Mouse (Mus musculus) cerebellum, adult 18-20 months (tissue): Measurements from ENCODE around the gene Med24.
"Not testable (repeated sequence)": the region's sequence is repeated elsewhere in the genome, so short reads cannot be mapped to it uniquely, and the experiment has no call there.

ENCODE experiments used
- DNase-seq, 2 experiments: peaks; one replicate each; pipeline ENCODE4 v3.0.0; 2021

The Med24 gene

DNA sequence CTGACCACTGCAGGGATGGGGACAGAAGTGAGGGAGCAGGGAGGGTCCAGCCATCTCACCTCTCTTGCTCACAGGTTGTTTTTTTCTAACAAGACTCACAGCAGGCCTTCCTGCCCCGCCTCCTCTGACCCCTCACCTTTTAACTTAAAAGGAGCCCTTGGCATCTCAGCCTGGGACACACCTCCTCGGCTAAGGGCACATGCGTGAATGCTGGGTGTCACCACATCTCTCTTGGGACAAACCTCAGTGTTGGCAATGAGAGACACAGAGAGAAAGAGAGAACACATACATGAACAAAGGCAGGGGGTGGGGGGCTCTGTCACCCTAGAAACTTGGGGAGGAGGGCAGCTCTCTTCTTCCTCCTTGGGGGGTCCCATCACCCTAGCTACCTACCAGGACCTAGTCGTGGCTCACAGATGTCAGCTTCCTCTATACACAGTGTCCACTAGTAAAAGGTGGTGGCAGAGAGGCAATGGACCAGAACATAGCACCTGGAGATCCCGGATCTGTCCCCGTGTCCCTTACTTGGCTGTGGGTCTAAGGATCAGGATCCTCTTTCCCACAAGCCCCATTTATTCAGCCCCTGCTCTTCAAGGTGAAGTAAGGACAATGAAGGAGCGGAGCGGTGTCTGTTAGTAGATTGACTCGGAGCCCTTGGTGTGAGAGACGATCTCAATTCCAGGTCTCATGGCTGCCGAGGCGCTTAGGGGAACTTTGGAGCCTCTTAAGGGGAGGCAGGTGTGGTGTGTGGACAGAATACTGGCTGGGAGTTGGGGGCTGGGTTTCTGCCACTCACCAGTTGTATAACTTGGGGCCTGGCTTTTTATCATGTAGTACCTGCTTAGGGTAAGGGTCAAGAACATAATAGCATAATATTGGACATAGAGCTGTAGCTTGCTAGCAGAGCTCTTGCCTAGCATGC, 17.0 kb upstream of the Med24 start:
- peak in 1 of 2 experiments; percentile 37 for DNase-seq

DNA sequence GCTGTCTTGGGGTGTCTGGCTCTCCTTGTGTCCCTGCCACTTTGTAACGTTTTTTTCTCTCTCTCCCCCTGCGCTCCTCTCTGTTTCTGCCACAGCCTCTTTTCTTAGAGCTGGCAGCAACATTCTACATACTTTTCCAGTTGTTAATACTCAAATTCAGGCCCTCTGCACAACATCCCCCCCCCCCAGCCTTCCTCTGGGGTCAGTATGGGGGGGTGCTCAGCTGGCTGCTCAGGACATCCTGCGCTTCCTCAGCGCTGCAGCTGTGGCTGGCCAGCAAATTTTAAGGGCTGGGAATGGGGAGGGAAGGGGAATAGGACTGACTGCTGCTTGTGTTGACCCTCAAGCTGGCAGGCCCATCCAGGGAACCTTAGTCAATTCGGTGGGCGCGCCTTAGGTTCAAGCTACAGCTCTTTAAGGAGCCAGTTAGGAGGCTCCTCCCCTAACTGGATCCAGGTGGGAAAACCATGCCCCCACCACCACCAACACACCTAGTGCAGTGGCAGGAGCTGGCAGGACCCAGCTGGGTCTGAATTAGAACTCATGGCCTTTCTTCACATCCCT, 15.3 kb upstream of the Med24 start:
- DNase-seq, result no peak

DNA sequence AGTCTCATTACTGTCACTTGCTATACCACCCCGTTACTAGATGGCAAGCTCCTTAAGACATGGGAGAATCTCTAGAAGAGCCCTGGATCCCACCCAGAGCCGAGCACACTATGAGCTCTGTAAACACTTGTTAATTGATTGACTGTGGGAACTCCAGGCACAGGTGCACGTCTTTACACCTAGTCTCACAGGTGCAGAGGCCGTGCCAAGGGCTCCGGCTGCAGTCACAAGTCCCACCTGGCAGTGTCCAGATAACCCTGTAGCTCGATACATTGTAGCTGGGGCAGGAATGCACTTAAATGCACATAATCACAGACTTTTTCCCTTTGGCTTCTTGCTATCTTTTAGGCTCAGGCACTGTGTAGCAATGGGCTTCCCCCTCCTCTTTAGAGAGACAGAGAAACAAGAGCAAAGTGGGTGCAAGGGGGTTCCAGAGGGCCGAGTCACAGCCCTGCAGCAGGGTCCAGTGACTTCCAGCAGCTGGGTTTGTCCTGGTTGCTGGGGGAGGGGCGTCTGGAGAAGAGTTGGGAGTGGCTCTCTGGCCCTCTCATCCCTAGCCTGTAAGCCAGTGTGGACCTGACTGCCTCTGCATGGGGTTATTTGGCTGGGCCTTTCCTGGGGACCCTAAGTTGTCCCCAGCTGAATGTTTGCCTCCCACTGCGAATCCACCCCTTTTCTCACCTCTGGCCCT, 14.6 kb upstream of the Med24 start:
- DNase-seq, result peak; percentile 42 to 50

DNA sequence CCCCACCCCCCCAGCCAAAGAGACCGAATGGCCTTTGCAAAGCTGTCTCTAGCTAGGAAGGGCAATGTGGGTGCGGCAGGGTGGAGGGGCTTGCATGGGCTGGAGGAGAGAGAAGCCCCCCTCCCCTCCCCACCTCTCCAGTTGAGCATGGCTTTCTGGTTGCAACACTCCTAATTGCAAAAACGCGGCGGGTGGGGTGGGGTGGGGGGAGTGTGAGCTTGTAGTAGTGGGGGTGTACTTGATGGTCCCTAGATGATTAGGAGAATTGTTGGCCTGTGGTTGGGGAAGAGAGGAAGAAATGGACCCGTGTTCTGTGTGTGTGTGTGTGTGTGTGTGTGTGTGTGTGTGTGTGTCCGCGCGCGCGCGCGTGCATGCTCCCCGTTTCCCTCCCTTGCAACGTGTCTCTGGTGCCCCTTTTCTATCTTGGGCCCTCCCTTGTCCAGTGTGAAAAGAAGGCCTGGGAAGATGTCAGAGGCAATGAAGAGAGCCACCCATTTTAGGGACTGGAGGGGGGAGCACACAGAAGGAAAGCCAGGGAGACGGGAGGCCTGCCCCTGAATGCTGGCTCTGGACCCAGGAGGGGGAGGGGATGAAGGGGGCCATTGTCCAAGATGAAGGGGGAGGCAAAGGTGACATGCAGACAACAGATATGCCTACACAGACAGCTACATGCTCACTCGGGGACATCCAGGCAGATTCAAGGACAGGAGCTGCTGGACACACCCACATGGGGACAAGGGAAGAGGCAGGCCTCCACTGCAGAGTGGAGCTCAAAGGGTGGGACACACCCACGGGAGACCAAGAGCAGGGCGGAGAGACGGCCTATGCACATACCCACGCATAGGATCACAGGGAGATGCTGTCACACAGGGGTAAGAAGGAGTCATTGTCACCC, 13.4 kb upstream of the Med24 start:
- peak; percentile 49 to 65 for DNase-seq

DNA sequence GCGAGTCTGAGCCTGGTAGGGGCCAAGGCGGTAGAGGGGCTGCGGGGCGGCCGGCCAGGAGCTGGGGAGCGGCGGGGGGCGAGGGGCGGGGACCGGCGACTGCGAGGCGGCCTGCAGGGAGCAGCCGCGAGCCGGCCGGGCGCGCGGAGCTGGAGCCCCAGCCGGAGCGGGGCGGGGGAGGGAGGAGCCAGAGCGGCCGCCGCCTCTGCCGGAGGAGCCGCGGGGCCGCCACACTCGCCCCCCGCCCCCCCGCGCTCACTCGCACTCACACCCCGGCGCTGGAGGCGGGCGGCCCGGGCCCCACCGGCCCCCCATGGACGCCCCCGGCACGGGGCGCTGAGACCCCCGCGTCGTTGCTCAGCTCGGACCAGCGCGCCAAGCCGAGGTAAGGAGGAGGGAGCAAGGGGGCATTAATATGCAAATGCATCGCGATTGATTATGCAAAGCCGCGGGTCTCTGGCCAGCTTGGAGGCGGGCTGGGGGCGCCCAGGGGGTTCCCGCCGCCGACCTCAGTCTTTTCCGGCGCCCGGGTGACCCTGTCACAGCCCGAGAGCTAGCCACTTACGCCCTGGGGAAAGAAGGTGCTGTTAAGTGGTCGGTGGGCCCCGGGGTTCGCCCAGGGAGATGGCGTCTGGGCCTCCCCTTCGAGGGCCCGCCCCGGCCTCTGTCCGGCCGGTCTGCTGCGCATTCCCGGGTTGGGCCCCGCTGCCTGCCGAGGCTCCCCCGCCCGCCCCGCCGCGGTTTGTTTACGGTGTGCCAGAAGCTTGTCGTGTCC, 12.6 kb upstream of the Med24 start:
- DNase-seq, result peak; percentile 86 to 89

DNA sequence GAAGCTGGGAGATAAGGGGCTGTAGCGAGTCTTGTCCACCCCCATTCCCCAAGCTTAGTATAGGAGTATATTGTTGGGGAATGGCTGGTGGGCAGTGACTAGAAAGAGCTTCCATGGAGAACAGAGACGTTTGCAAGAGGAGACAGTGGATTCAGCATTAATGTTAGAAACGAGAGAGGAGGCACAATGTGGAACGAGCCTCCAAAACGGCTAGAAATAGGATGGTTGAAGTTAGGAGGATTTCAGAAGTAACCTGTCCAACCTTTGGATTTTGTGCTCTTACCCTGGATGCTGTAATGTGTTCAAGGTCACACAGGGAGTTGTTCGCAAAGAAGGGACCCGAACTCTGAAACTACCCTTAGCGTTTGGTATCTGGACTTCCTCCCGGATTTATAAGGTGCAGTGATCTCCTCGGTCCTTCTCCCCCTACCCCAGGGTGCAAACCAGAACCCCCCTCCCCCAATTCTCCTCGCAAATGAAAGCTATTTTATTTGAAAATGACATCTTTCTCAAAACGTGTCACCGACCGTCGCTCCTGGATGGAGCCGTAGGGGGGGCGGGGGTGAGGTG, 11.9 kb upstream of the Med24 start:
- peak in 1 of 2 experiments; percentile 51 for DNase-seq

DNA sequence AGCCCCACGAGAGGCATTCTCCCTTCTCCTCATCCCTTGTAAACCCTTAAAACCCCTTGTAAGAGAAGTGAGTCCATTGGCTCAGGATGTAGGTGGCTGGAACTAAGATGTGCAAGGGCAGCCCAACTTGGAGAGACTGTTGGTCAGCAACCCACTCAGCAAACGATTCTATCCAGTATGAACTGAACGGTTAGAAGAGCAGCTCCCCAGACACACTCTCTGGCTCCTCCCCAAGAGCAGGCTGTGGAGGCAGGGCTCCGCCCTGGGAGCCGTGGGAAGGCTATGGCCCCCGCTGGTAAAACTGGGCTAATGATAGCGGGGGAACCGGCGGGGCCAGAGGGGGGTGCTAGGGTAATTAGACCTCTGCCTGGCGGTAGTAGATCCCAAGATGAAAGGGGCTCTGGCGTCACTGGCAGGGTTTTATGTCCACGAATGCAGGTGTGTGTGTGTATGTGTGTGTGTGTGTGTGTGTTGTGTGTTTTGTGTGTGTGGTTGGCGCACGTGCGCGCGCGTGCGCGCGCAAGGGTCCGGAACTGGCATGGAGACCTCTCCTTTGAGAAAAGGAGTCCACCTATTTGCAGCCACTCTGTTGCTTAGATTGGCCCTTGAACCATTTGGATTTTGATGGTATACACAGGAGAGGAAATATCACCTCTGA, 11.3 kb upstream of the Med24 start, which contains the start of gene Thra:
Gene Thra (plus strand): TSS at position 246 of the 658 bp plus-strand sequence.
- DNase-seq, result peak; percentile 68 to 71

DNA sequence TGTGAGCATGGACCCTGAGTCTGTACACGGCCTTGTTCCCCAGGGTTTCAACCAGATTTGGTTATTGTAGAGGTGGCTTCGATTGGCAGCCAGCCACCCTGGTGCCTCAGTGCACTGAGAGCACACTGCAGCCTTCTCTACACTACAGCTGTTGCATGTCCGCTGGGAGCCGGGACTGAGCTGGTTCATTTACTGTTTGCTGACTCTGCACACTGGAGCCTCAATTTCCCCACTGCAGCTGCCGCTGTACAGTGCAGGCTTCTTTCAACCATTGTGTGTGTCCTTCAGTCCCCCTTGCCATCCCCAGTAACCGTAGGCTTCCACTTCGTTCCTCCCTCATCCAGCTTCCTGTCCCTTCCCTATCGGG, 10.8 kb upstream of the Med24 start:
- peak in 1 of 2 experiments; percentile 39 for DNase-seq

DNA sequence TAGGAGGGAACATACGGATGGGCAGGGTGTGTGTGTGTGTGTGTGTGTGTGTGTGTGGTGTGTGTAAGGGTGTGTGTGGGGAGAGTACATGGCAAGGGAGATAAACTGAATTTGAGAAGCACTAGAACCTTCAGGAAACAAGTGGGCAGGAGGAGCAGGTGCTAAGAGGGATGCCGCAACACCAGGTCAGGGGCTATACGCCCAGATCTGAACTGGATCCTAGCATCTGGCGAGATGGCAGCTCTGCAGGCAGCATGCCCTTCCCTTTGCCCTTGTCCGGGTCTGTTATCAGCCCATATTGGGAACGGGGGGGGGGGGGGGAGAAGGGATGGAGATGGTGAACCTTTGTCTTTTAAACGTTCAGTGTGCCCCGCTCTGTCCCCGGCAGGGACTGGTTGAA, 9.7 kb upstream of the Med24 start:
- no peak for DNase-seq

DNA sequence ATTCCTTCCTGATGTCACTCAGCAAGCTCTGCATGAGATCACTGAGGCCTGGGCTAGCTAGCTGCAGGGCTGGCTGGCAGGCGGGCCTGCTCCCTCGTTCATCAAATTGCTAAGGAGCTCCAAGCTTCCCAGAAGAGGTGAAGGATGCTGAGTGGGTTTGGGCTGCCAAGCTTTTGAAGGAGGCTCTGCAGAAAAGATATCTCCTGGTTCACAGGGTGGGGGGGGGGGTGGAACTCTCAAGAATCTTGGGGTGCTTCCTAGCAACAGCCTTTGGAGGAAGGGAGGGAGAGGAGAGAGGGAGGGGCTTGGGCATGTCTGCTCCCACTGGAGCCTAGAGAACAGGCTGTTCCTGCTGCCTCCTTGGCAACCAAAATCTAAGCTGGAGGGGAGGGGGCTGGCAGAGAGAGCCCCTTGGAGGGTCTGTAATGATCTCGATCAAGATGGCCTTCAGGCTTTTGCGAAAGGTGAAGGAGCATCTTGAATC, 9.2 kb upstream of the Med24 start:
- DNase-seq, result no peak

DNA sequence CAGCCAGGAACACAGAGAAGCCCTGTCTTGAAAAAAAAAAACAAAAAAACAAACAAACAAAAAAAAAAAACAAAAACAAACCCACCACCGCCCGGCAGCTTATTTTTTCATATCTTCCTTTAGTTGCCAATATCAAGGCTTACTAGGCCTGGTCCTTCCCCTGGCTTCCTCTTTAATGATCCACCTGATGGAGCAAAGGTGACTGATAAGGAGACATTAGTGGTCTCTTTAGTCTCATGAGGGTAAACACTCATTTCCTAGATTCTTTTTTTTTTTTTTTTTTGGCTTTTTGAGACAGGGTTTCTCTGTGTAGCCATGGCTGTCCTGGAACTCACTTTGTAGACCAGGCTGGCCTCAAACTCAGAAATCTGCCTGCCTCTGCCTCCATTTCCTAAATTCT, 8.0 kb upstream of the Med24 start:
- not testable (repeated sequence) for DNase-seq

DNA sequence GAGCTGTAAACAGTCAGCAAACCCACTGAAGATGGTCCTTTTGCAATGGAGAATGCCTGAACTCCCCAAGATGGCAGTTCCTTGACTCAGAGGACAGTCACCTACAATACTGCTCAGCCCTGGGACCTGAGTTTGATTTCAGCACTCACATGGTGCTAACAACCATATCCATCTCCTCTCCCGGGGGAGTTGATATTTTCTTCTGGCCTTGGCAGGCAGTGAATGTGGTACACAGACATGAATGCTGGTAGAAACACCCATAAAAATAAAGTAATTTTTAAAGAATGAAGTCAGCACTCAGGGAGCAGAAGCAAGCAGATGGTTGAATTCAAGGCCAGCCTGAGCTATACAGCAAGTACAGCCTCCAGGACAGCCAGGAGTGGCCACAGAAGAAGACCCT, 6.9 kb upstream of the Med24 start:
- no peak for DNase-seq

DNA sequence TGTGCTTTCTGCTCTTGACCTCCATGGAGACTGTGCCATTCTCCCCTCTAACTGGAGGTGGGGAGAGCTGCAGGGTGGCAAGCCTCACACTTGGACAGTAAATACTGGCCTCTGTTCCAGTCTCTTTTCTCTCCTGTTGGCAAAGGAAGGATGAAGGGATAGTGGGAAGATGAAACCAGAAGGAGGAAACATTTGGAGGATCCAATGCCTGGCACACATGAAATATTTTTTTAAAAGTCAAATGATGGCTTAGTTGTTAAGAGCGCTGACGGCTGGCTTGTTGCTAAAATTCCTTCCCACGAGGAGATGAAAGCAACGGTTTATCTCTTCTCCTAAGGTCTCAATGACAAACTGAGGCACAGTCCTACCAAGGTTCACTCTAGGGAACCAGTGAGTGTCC, 5.9 kb upstream of the Med24 start:
- no peak for DNase-seq

DNA sequence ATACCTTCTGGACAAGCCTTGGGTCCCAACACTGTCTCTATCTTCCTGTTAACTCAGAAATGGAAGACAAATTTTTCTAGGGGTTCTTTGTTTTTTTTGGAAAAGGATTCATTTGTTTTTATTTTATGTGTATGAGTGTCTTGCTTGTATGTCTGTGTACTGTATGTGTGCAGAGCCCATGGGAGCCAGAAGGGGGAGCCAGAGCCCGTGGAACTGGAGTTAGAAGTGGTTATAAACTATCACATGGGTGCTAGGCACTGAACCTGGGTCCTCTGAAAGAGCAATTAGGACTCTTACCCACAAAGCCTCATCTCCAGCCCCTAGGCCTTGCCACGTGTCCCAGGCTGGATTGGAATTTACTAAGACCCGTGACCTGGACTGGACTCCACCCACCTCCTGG, 4.8 kb upstream of the Med24 start:
- DNase-seq, result no peak

DNA sequence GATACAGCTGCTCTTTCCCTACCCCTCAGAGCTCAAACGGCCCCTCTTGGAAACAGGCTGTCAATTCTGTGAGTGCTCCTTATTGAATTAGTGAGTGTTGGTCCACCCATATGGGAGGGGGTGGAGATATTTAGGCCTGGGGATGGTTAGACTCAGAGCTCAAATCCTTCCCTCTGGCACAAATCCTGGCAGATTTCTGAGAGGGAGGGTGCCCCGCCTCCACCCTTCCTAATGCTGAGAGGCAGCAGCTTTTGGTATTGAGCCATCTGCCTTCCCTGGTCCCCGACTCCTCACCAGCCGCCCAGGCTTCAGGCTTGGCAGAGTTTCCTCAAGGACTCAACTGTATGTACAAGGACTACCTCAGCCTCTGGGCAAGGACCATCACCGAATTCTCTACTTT, 1.9 kb upstream of the Med24 start:
- DNase-seq, result peak; percentile 37 to 46

DNA sequence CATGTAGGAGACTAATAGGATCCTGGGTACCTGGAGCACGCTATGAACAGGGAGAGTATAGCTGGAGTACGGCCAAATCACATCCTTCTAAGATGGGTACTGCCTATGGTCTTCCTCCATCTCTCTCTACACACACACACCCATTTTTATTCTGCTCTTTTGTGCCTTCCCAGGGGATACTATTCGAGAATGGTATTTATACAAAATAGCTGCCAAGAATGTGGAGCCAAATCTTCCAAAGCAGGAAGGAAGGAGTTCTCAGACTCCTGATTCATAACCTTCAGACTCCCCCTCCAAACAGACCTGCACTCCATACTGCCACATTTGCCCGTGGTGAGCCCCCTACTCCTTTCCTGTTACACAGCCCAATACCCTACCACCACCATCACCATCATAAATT, 1.5 kb upstream of the Med24 start:
- no peak for DNase-seq

DNA sequence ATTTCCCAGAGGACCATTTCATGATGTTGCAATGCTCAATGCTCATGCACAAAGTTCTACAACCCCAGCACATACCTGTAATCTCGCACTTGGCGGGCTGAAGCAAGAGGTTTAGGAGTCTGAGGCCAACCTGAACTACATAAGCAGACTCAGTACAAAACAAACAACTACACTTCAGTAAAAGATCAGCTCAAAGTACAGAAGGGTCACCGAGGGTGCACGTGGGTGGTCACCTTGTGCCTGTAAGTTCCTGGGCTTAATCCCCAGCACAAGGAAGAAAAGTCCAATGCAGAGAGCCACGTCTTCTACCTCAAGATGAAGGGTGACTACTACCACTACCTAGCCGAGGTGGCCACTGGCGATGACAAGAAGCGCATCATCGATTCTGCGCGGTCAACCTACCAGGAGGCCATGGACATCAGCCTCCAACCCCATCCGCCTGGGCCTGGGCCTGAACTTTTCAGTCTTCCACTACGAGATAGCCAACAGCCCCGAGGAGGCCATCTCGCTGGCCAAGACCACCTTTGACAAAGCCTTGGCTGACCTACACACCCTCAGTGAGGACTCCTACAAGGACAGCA, 3.2 kb downstream of the Med24 start:
- no peak for DNase-seq

DNA sequence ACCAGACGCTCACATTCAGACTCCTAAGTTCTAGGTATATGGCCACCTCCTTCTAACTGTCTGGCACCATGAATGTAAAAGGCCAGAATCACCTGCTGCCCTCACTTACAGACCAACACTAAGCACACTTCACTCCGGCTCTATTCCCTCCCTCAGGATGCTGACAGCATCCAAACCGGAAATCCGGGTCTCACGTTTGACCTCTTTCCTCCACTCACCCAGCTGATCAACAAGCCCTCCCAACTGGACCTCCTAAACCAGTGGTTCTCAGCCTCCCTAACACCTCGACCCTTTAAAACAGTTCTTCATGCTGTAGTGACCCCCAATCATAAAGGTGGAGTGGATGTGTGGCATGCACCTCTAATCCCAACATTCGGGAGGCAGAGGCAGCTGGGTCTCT, 6.1 kb downstream of the Med24 start:
- no peak for DNase-seq

DNA sequence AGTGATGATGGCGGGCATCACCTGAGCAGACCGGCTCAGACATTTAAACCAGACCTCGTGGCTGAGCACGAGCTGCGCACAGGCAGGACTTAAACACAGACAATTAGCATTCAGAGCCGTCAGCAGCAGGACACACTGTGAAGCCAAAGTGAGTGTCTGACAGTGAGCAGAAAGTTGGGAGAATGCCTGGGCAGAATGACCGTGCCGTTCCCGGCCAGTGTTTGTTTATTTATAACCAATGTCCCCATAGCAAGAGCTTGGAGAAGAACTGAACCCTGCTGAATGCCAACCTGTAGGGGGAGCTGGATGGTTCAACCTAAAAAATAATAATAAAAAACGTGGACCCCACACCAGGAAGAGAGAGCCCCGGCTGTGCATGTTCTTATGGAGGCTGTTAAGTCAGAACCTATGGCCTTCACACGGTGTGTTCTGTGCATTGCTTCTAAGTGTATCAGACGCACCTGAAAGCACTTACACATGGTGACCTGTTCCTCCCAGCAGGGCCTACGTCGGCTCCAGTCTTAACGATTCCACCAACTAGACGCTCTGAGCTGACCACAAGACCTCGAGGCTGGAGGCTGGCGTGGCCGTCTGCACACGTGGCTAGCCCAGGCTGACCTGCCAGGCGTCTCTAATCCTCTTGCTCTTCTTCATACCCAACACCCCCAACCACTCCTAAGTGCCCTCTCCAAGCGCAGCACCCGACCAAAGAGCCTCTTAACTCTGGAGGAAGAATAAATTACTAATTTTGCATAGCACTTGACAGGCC, 7.6 kb downstream of the Med24 start:
- peak; percentile 73 to 78 for DNase-seq

DNA sequence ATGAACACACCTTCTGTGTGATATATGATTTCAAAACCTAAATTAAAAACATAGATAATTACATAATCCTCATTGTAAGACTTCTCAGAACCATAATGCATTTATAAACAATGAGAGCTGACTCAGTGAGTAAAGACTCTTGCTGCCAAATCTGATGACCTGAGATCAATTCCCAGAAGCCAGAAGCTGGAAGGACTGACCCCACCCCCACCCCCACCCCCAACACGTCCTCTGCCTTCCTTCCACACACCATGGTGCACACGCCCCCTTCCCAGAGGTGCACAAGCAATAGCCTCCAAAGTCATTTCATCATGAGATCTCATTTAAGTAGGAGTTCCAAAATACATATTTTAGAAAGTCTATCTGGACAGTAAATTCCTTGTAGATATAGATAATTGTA, 8.5 kb downstream of the Med24 start:
- no peak for DNase-seq
